Mouse (Mus musculus) hindbrain, embryonic 10.5 days (tissue): ENCODE data around the gene Dppa1. TPM values are rescaled to one million over a fixed set of nuclear protein-coding genes. Genes with fewer than 3 reads are reported as not detected.

Source experiments
- DNase-seq: peaks from one replicate; pipeline ENCODE4 v3.0.0-alpha.2; 2017; ENCODE audit warnings: low spot score
- H3K27ac ChIP-seq: fragments of 300-500 bp; sonication (generic); 2 replicates; pipeline ENCODE4 v1.5.1; 2016; ENCODE audit warnings: mild to moderate bottlenecking, moderate library complexity
- H3K27me3 ChIP-seq: fragments of 300-500 bp; sonication (generic); 2 replicates; pipeline ENCODE4 v1.6.1; 2016; ENCODE audit warnings: mild to moderate bottlenecking; ENCODE audit not compliant: poor library complexity, insufficient read depth, severe bottlenecking
- H3K36me3 ChIP-seq: fragments of 300-500 bp; sonication (generic); 2 replicates; pipeline ENCODE4 v1.6.1; 2016; ENCODE audit warnings: mild to moderate bottlenecking, moderate library complexity
- H3K4me1 ChIP-seq: fragments of 300-500 bp; sonication (generic); replicated peaks from 2 replicates; pipeline ENCODE4 v1.6.1; 2016; ENCODE audit warnings: mild to moderate bottlenecking
- H3K4me3 ChIP-seq: fragments of 300-500 bp; sonication (generic); 2 replicates; pipeline ENCODE4 v1.5.1; 2016; ENCODE audit warnings: mild to moderate bottlenecking, moderate library complexity
- H3K9me3 ChIP-seq: fragments of 300-500 bp; sonication (generic); 2 replicates; pipeline ENCODE4 v1.6.1; 2016; ENCODE audit warnings: mild to moderate bottlenecking, moderate library complexity
- WGBS: fragments of 180-500 bp; shearing (Covaris S2); methylation state at CpG from one replicate; pipeline ENCODE4 v1.1.7; 2016; 5-methylcytosine and 5-hydroxymethylcytosine counted together
- polyA plus RNA-seq: library from polyadenylated mRNA; unstranded; fragments of >200 nt; fragmentation: Nextera tagmentation; extraction: Ambion mirVana; gene quantifications from 2 replicates; pipeline ENCODE4 v1.2.1, GENCODE M21; 2016

Dppa1 gene
- polyA plus RNA-seq, 1 experiment from 2014 or later: not detected

DNA sequence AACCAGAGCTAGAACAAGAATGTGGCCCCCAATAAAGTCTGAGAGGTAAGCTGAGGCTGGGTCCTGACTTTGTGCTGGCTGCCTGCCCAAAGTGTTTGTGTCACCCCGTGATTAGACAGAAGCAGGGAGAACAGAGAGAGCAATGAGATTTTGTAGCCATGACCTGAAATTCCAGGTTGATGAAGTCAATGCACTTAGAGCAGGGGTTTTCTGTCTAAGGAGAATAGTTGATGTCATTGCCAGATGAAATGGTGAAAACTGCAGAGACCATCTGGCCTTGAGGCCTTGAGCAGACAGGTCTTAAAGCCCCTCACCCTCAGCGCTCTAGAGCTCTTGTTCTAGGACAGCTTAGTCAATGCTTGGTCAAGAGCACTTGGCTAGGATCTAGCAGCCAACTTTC is 36.6 kb downstream of the Dppa1 start:
- Histone ChIP-seq H3K4me3 (no peak overlapping the region), H3K36me3 (no peaks in the 10 kb centered on the region), H3K9me3 (no peaks in the 10 kb centered on the region), H3K27me3 (no peaks in the 10 kb centered on the region), H3K4me1 (no peaks in the 10 kb centered on the region), H3K27ac (no peak overlapping the region)
- WGBS: 92% methylated on average over 2 of the region's 2 CpGs
- DNase-seq: no peak

GRCm38 (mm10) chr11:46582741-46583140 is 46.3 kb downstream of the Dppa1 start:
- no peak for DNase-seq
- H3K4me3 ChIP-seq: no peak overlapping the region
- no peaks in the 10 kb centered on the region for H3K4me1 ChIP-seq
- H3K27ac ChIP-seq: no peak overlapping the region
- WGBS: 82% methylated on average over 5 of the region's 5 CpGs
- no peaks in the 10 kb centered on the region for H3K9me3 ChIP-seq
- H3K36me3 ChIP-seq: no peaks in the 10 kb centered on the region
- H3K27me3 ChIP-seq: no peaks in the 10 kb centered on the region

DNA sequence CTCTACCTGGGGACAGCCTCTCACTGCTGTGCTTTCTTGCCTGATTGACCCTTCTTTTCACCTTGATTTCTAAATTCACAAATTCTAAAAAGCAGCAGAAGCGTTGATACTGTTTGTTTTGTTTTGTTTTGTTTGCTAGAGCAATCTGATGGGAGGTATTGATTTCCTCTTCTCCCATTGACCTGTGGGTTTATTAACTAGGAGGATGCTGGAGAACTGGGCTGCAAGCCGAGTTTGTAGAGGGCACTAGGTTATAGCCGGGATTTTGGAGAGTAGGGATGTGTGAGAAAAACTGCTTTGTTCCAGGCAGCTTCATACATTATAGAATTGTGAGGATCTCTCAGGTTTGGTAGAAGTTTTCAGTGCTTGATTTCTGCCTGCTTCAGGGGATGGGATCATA is 48.6 kb downstream of the Dppa1 start:
- H3K4me1 ChIP-seq: no peaks in the 10 kb centered on the region
- H3K36me3 ChIP-seq: no peaks in the 10 kb centered on the region
- no peaks in the 10 kb centered on the region for H3K9me3 ChIP-seq
- no peak overlapping the region for H3K4me3 ChIP-seq
- H3K27ac ChIP-seq: no peak overlapping the region
- DNase-seq: no peak
- H3K27me3 ChIP-seq: no peaks in the 10 kb centered on the region
- WGBS: 92% methylated on average over 3 of the region's 3 CpGs

DNA sequence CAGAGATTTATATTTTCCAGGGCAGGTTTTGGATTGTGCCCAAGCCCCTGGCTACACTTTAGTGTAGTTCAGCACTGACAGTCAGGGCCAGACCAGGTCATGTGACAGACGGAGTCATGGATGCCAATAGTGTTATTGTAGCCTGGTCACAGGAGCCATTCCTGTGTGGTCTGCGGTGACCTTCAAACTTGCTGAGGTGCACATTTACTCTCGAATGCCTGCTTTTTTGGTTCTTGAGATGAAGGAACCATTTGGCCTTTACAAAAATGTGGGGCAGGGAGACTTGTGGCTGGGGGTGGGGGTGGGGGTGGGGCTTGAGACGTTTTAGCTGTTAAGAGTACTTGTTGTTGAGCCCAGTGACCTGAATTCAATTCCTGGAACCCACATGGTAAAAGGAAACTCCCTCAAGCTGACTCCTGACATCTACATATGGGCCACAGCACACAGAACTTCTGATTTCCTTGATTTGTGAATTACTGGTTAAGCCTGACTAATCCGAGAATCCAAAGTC is 50.2 kb downstream of the Dppa1 start:
- no peaks in the 10 kb centered on the region for H3K36me3 ChIP-seq
- H3K9me3 ChIP-seq: no peaks in the 10 kb centered on the region
- no peak for DNase-seq
- H3K27ac ChIP-seq: no peak overlapping the region
- no peak overlapping the region for H3K4me3 ChIP-seq
- no peaks in the 10 kb centered on the region for H3K4me1 ChIP-seq
- no peaks in the 10 kb centered on the region for H3K27me3 ChIP-seq
- 69% methylated on average over 5 of the region's 5 CpGs for WGBS

DNA sequence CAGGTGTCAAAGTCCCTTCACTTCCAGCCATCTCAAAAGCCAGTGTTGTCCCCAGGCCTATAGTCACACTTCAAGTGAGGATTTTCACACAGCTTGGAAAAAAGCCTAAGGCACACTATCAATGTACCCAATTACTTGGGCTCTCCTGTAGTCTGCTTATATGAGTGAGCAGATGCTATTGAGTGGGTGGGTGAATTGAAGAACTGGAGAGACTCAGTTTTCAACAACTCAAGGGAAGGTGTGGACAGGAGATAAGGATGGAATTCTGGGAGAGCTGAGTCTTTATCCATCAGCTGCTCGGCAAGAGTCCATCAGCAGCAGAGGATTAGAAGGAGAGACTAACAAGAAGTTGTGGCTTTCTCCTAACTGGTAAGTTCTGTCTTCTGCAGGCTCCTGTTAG is 57.7 kb downstream of the Dppa1 start, which contains the start of gene BC053393:
TSS of gene BC053393 (plus strand) at position 210 of the 400 bp plus-strand sequence.
- WGBS: 77% methylated on average over 1 of the region's 1 CpGs
- H3K36me3 ChIP-seq: no peaks in the 10 kb centered on the region
- H3K27me3 ChIP-seq: no peaks in the 10 kb centered on the region
- no peak within 1 kb of the TSS for H3K27ac ChIP-seq
- no peak for DNase-seq
- H3K4me1 ChIP-seq: no peaks in the 10 kb centered on the region
- no peaks in the 10 kb centered on the region for H3K9me3 ChIP-seq
- no peak within 1 kb of the TSS for H3K4me3 ChIP-seq

- H3K27me3 ChIP-seq: no peaks in the 10 kb centered on the region
- 81% methylated on average over 1 of the region's 1 CpGs for WGBS
- H3K4me1 ChIP-seq: no peaks in the 10 kb centered on the region
- no peak for DNase-seq
- no peak overlapping the region for H3K4me3 ChIP-seq
- H3K9me3 ChIP-seq: no peaks in the 10 kb centered on the region
- no peaks in the 10 kb centered on the region for H3K36me3 ChIP-seq
- no peak overlapping the region for H3K27ac ChIP-seq
These were observed 60.0 kb downstream of the Dppa1 start for GRCm38 (mm10) chr11:46569107-46569506.

DNA sequence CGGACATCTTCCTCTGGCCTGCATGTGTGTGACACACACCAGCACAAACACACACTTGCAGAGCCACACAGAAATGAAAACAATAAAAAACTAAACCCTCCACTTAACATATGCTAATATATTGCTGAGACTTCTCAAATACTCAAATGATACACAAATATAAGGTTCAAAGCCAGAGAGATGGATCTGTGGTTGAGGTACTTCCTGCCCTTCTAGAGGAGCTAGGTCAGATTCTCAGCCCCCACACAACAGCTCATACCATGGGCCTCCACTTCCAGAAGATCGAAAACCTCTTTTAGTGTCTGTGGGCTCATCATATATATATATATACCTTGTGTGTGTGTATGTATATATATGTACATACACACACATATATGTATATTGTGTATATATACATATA is 63.1 kb downstream of the Dppa1 start:
- no peak for DNase-seq
- no peak overlapping the region for H3K4me3 ChIP-seq
- no peak overlapping the region for H3K27ac ChIP-seq
- H3K36me3 ChIP-seq: no peaks in the 10 kb centered on the region
- no peaks in the 10 kb centered on the region for H3K4me1 ChIP-seq
- WGBS: 91% methylated on average over 2 of the region's 2 CpGs
- no peaks in the 10 kb centered on the region for H3K27me3 ChIP-seq
- H3K9me3 ChIP-seq: no peaks in the 10 kb centered on the region

GRCm38 (mm10) chr11:46564671-46565070 is 64.4 kb downstream of the Dppa1 start:
- Histone ChIP-seq H3K4me3 (no peak overlapping the region), H3K27ac (no peak overlapping the region), H3K27me3 (no peaks in the 10 kb centered on the region), H3K36me3 (no peaks in the 10 kb centered on the region), H3K9me3 (no peaks in the 10 kb centered on the region), H3K4me1 (no peaks in the 10 kb centered on the region)
- DNase-seq: no peak
- 85% methylated on average over 1 of the region's 1 CpGs for WGBS

DNA sequence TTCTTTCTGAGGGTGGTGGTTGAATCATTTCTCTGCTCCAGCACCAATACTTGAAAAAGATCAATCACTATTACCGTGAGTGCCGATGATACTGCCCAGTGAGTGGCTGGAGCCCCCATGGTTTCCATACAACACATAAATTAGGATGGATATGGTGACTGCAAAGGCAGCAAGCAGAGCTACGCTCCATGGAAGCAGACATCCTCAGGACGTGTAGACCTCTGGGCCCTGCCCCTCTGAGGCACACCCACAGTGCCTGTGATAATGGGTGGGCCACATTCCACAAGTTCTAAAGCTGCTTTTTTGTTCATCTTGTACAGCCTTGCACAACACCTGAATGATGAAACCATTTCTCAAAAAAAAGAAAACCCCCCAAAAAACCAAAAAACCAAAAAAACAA is 68.0 kb downstream of the Dppa1 start:
- Histone ChIP-seq H3K4me1 (no peaks in the 10 kb centered on the region), H3K4me3 (no peak overlapping the region), H3K36me3 (no peaks in the 10 kb centered on the region), H3K27me3 (no peaks in the 10 kb centered on the region), H3K9me3 (no peaks in the 10 kb centered on the region), H3K27ac (no peak overlapping the region)
- no peak for DNase-seq
- 84% methylated on average over 4 of the region's 4 CpGs for WGBS

Other genes starting within 250 kb of the Dppa1 start
- not detected in 2 replicates for gene Itk, start 239.7 kb downstream of the Dppa1 start, polyA plus RNA-seq
- not detected in 2 replicates for gene Fam71b, start 232.7 kb downstream of the Dppa1 start, polyA plus RNA-seq
- 92.6 and 97.7 TPM in 2 replicates for gene Med7, start 192.3 kb downstream of the Dppa1 start, polyA plus RNA-seq
- gene Havcr2, start 174.3 kb downstream of the Dppa1 start, polyA plus RNA-seq: 0.20 TPM in 1 of 2 replicates, not detected in the other
- gene Gm12169, start 105.0 kb downstream of the Dppa1 start, polyA plus RNA-seq: not detected in 2 replicates
- not detected in 2 replicates for gene BC053393, start 57.7 kb downstream of the Dppa1 start, polyA plus RNA-seq
- 0.12 TPM in 1 of 2 replicates, not detected in the other for gene Timd2, start 77.8 kb upstream of the Dppa1 start, polyA plus RNA-seq
- gene Havcr1, start 105.8 kb upstream of the Dppa1 start, polyA plus RNA-seq: 0.13 TPM in 1 of 2 replicates, not detected in the other
- gene Timd4, start 181.5 kb upstream of the Dppa1 start, polyA plus RNA-seq: 0.09 and 0.14 TPM in 2 replicates